Mouse (Mus musculus): Measurements from ENCODE around the gene Insr.

DNA sequence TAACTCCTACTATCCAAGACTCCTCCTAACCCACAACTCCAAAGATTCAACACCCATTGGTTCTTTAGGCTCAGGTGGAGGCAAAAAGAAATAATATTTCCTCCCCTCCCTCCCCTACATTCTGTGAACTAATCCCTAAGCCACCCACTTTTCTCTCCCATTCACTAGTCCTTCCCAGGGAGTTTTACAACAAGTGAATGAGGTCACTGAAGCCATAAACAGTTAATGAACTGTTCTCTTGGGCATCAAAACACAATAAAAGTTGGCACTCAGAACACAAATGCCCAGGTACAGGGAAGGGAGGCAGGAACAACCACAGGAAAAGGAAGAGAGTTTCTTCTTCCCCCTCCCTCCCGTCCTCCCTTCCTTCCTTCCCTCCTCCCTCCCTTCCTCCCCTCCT, 24.1 kb downstream of the Insr start:
- no peak for TF ChIP-seq CTCF (IDR thresholded peaks at IDR 0.05; ENCODE audit: borderline replicate concordance, extremely low read depth, insufficient read depth, insufficient read length)
- no peak for TF ChIP-seq POLR2A (IDR thresholded peaks at IDR 0.05; ENCODE audit: borderline replicate concordance, extremely low read depth, insufficient read depth, insufficient read length, poor library complexity, severe bottlenecking)

All from brain, embryonic 14.5 days (tissue).